ENCODE assay signal across 9 mouse cellular contexts in genomic region chrX:20020942-20021341, GRCm38 (mm10). TPM values are rescaled to one million over a fixed set of nuclear protein-coding genes. Genes with fewer than 3 reads are reported as not detected.
DNase-seq lines count a peak whose midpoint lies in the region; TF ChIP-seq lines count a peak whose summit lies in the region.
"Had no signal": no experiment of that assay in that cellular context is flagged by ENCODE, and none has a peak within 500 bp of the region (broad histone marks: within the 10 kb centered on the region; RNA-seq: fewer than 3 reads in every experiment).

No protein-coding gene starts in this region.

- 33% methylated on average over 2 of the region's 2 CpGs for WGBS in lung, adult 2 months

- TF ChIP-seq CTCF in lung, adult 2 months (IDR thresholded peaks at IDR 0.05; ENCODE audit: insufficient read depth, low read length) = peak; percentile 27; the same call in 1 of the 2 replicates

- TF ChIP-seq POLR2A in lung, adult 2 months (IDR thresholded peaks at IDR 0.05; ENCODE audit: borderline replicate concordance, extremely low read depth, low read depth, low read length) = no peak

- no peaks in the 10 kb centered on the region for H3K4me1 ChIP-seq in lung, adult 2 months (ENCODE audit: control insufficient read depth, insufficient read depth, low read length)

- DNase-seq in gastrocnemius, adult 18-20 months (ENCODE audit: low spot score) = peak; percentile 1
- no peak for DNase-seq in gastrocnemius, postnatal 4 days (ENCODE audit: low spot score in 2 of 2)
- DNase-seq in lung, adult 2 months = no peak
- DNase-seq in lung, postnatal 4 days = no peak
- DNase-seq in ZHBTc4 (ENCODE audit: low read depth, low spot score) = peak; percentile 15
- peak; percentile 34 for DNase-seq in retina, postnatal 1 day
- no peak for DNase-seq in layer of hippocampus, adult 11-12 months (ENCODE audit: low spot score)
- DNase-seq in right cerebral cortex, postnatal 25 days = no peak
- DNase-seq: heart, postnatal 4 days had no signal

- no peak overlapping the region for H3K4me3 ChIP-seq in lung, adult 2 months (replicated peaks; ENCODE audit: extremely low read depth, low read depth, low read length)

RNA-seq across cellular contexts. Expression of gene Chst7, which starts 38.4 kb away (rescaled TPM):
- 1 to 10 TPM; 1.3 to 1.5 TPM for total RNA-seq in gastrocnemius, adult 18-20 months (2021)
- 1 to 10 TPM; 5.3 to 7.9 TPM for total RNA-seq in gastrocnemius, postnatal 4 days (2021)
- 10.3 and 13.0 TPM in 2 replicates for polyA plus RNA-seq in lung, adult 2 months (2012; rRNA removed)

Comparison
In these comparisons a context has a peak if more than half of its experiments do, and no peak if none do; other contexts are left out.
1. DNase-seq: peak in gastrocnemius, adult 18-20 months (single experiment), ZHBTc4 (single experiment) and retina, postnatal 1 day (single experiment); none in gastrocnemius, postnatal 4 days (0 of 2), lung, adult 2 months (single experiment), lung, postnatal 4 days (0 of 2), layer of hippocampus, adult 11-12 months (single experiment) and right cerebral cortex, postnatal 25 days (single experiment).